Mouse (Mus musculus) liver, embryonic 12.5 days (tissue): ENCODE data around the gene Cfd. TPM values are rescaled to one million over a fixed set of nuclear protein-coding genes. Genes with fewer than 3 reads are reported as not detected.
A peak's percentile ranks its signal among the peaks of the same experiment; 100 is the strongest.

Experiments used
- ATAC-seq: fragments of 200-750 bp; cut with Nextera tagmentation; 2 replicates; pipeline ENCODE4 v1.8.0; 2017; ENCODE audit warnings: moderate number of reproducible peaks, mild to moderate bottlenecking, moderate library complexity
- H3K27ac ChIP-seq: fragments of 300-500 bp; sonication (generic); 2 replicates; pipeline ENCODE4 v1.5.1; 2016; ENCODE audit warnings: mild to moderate bottlenecking
- H3K27me3 ChIP-seq: fragments of 300-500 bp; sonication (generic); replicated peaks from 2 replicates; pipeline ENCODE4 v1.6.1; 2016; ENCODE audit warnings: mild to moderate bottlenecking, moderate library complexity
- H3K36me3 ChIP-seq: fragments of 300-500 bp; sonication (generic); 2 replicates; pipeline ENCODE4 v1.6.1; 2016; ENCODE audit warnings: mild to moderate bottlenecking, moderate library complexity
- H3K4me1 ChIP-seq: fragments of 300-500 bp; sonication (generic); 2 replicates; pipeline ENCODE4 v1.6.1; 2016
- H3K4me2 ChIP-seq: fragments of 300-500 bp; sonication (generic); 2 replicates; pipeline ENCODE4 v1.6.1; 2016; ENCODE audit warnings: mild to moderate bottlenecking, moderate library complexity
- H3K4me3 ChIP-seq: fragments of 300-500 bp; sonication (generic); 2 replicates; pipeline ENCODE4 v1.5.1; 2016; ENCODE audit warnings: mild to moderate bottlenecking, moderate library complexity
- H3K9ac ChIP-seq: fragments of 300-500 bp; sonication (generic); 2 replicates; pipeline ENCODE4 v1.6.1; 2016; ENCODE audit warnings: mild to moderate bottlenecking, moderate library complexity
- H3K9me3 ChIP-seq: fragments of 300-500 bp; sonication (generic); replicated peaks from 2 replicates; pipeline ENCODE4 v1.6.1; 2016; ENCODE audit warnings: mild to moderate bottlenecking, moderate library complexity
- WGBS: fragments of 180-500 bp; shearing (Covaris S2); methylation state at CpG from one replicate; pipeline ENCODE4 v1.1.7; 2016; ENCODE audit not compliant: insufficient replicate concordance; 5-methylcytosine and 5-hydroxymethylcytosine counted together
- polyA plus RNA-seq: library from polyadenylated mRNA; unstranded; fragments of >200 nt; fragmentation: Nextera tagmentation; extraction: Ambion mirVana; gene quantifications from 2 replicates; pipeline ENCODE4 v1.2.1, GENCODE M21; 2016

The Cfd gene
- polyA plus RNA-seq, 1 experiment from 2014 or later: not detected

GRCm38 (mm10) chr10:79924998-79925784, 34.5 kb downstream of the Cfd start:
- H3K4me3 ChIP-seq: peak overlapping the region; percentile 85; the same call in 1 of the 2 replicates
- H3K4me1 ChIP-seq: peaks cover 68% of the 10 kb centered on the region

DNA sequence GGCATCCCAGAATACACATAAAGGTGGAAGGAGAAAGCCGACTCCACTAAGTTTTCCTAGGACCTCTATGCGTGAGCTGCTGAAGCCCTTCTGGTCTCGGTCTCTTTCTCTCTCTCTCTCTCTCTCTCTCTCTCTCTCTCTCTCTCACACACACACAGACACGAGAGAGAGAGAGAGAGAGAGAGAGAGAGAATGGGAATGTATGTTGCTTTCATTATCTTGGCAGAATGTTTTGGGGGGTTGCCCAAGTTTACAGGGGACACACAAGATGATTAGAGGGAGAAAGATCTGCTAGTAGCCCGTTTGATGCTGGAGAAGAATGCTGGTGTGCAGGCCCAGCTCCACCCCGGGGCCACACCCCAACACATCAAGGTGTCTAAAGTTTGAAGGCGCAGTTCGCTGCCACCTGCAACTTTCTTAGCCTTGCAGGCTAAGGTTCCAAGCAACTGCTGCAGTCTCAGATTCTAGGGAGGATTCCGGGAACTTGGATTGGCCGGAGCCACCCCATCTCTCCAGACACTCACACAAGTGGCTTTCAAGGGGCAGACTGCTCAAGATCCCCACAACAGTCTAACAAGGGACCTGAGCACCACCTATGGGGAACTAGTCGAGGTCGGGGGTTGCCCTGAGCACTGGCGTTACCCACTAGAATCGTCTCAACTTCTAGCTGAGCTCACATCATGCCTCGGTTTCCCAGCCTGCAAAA, 35.3 kb downstream of the Cfd start:
- Histone ChIP-seq H3K36me3 (peaks cover 10% of the 10 kb centered on the region), H3K4me3 (peak overlapping the region; percentile 85), H3K4me2 (peak overlapping the region; percentile 96), H3K27ac (peak overlapping the region; percentile 88), H3K9ac (peak overlapping the region; percentile 84), H3K4me1 (peaks cover 68% of the 10 kb centered on the region), H3K27me3 (peaks cover 29% of the 10 kb centered on the region), H3K9me3 (no peaks in the 10 kb centered on the region)
- WGBS: 9% methylated on average over 15 of the region's 15 CpGs
- 0 out of 2 replicates have a peak, but pooled peaks have one; percentile 0 for ATAC-seq

More at GRCm38 (mm10) chr10:79924998-79925784, 34.5 kb downstream of the Cfd start:
- peak; percentile 2; the same call in 1 of the 2 replicates for ATAC-seq
- Histone ChIP-seq H3K9ac (peak overlapping the region; percentile 84; the same call in 1 of the 2 replicates), H3K4me2 (peak overlapping the region; percentile 96), H3K9me3 (no peaks in the 10 kb centered on the region), H3K27me3 (peaks cover 36% of the 10 kb centered on the region), H3K27ac (peak overlapping the region; percentile 88), H3K36me3 (peaks cover 3% of the 10 kb centered on the region; the same call in 1 of the 2 replicates)
- WGBS: 14% methylated on average over 29 of the region's 29 CpGs

- Histone ChIP-seq H3K9ac (peak within 1 kb of the TSS; percentile 84), H3K27me3 (peaks cover 21% of the 10 kb centered on the region), H3K4me3 (peak within 1 kb of the TSS; percentile 85), H3K27ac (peak within 1 kb of the TSS; percentile 88), H3K9me3 (no peaks in the 10 kb centered on the region), H3K36me3 (peaks cover 18% of the 10 kb centered on the region), H3K4me1 (peaks cover 67% of the 10 kb centered on the region), H3K4me2 (peak within 1 kb of the TSS; percentile 96)
- under 1% methylated on average over 63 of the region's 63 CpGs for WGBS
- peak; percentile 76 for ATAC-seq
Measured at GRCm38 (mm10) chr10:79926491-79927323, 36.1 kb downstream of the Cfd start, which contains the start of gene Arid3a. Gene Arid3a, plus strand, starts transcription at chr10:79927043.

GRCm38 (mm10) chr10:79927324-79928029, 36.8 kb downstream of the Cfd start:
- peak; percentile 41 for ATAC-seq
- WGBS: under 1% methylated on average over 54 of the region's 54 CpGs

GRCm38 (mm10) chr10:79928030-79928694, 37.5 kb downstream of the Cfd start:
- H3K9me3 ChIP-seq: no peaks in the 10 kb centered on the region
- H3K4me2 ChIP-seq: peak overlapping the region; percentile 96
- H3K4me1 ChIP-seq: peaks cover 80% of the 10 kb centered on the region
- peak overlapping the region; percentile 88 for H3K27ac ChIP-seq
- no peak for ATAC-seq
- H3K9ac ChIP-seq: peak overlapping the region; percentile 84
- peak overlapping the region; percentile 85 for H3K4me3 ChIP-seq
- WGBS: 3% methylated on average over 29 of the region's 29 CpGs
- H3K36me3 ChIP-seq: peaks cover 32% of the 10 kb centered on the region
- H3K27me3 ChIP-seq: peaks cover 7% of the 10 kb centered on the region

More at GRCm38 (mm10) chr10:79927324-79928029, 36.8 kb downstream of the Cfd start:
- peaks cover 14% of the 10 kb centered on the region for H3K27me3 ChIP-seq
- H3K9me3 ChIP-seq: no peaks in the 10 kb centered on the region
- H3K4me3 ChIP-seq: peak overlapping the region; percentile 85
- peak overlapping the region; percentile 88 for H3K27ac ChIP-seq
- peaks cover 73% of the 10 kb centered on the region for H3K4me1 ChIP-seq
- peak overlapping the region; percentile 84 for H3K9ac ChIP-seq
- peaks cover 26% of the 10 kb centered on the region for H3K36me3 ChIP-seq
- peak overlapping the region; percentile 96 for H3K4me2 ChIP-seq

- Histone ChIP-seq H3K9ac (peak overlapping the region; percentile 84), H3K36me3 (peaks cover 41% of the 10 kb centered on the region), H3K4me1 (peaks cover 81% of the 10 kb centered on the region), H3K4me2 (peak overlapping the region; percentile 96), H3K27me3 (0 out of 2 replicates have a peak, but pooled peaks cover under 1% of the 10 kb centered on the region), H3K9me3 (no peaks in the 10 kb centered on the region), H3K27ac (peak overlapping the region; percentile 88), H3K4me3 (peak overlapping the region; percentile 85)
- no peak for ATAC-seq
- WGBS: 28% methylated on average over 9 of the region's 9 CpGs
Measured at GRCm38 (mm10) chr10:79928907-79929701, 38.5 kb downstream of the Cfd start.

DNA sequence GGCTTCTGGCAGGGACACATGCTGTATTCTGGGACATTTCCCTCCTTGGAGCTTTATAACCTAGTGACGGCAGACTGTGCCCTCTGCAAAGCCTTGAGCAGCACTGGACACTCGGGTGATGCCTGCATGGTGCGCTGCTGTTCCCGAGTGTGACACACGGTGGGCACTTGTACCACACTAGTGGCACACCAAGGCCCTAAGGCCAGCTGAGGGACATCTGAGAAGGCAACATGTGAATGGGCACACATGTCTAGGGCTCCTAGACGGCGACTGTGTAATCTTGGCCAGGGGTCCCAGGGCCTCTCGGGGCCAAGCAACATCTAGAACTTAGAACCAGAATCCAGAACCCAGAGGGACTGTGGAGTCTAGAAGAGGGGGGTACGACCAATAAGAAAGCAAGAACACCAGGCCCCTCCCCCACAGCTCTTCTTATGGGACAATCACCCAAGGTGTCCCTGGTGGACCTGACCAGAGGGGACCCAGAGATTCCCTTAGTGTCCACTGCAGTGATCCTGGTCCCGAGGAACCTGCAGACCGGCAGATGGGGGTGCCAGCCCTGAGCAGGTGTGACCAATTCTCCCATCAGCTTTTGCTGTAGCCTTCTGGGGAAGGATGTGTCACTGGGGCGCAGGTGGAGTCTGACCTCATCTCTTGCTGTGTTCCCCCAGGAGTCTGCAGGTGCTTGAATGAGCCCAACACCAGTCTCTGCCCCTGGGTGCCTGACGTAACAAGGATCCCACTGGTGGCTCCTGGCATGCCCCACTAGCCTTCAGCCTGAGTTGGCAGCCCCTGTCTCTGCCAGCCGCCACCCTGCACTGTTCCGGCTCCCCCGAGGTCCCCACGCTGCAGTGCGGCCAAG, 39.5 kb downstream of the Cfd start:
- H3K4me2 ChIP-seq: peak overlapping the region; percentile 96
- no peak overlapping the region for H3K9ac ChIP-seq
- H3K4me1 ChIP-seq: peaks cover 86% of the 10 kb centered on the region
- 86% methylated on average over 18 of the region's 18 CpGs for WGBS
- H3K36me3 ChIP-seq: peaks cover 51% of the 10 kb centered on the region
- no peak for ATAC-seq
- no peaks in the 10 kb centered on the region for H3K27me3 ChIP-seq
- H3K4me3 ChIP-seq: no peak overlapping the region
- H3K9me3 ChIP-seq: no peaks in the 10 kb centered on the region
- peak overlapping the region; percentile 88 for H3K27ac ChIP-seq

- H3K4me1 ChIP-seq: peaks cover 88% of the 10 kb centered on the region
- 0 out of 2 replicates have a peak overlapping the region, but pooled peaks have one; percentile 96 for H3K4me2 ChIP-seq
- no peaks in the 10 kb centered on the region for H3K9me3 ChIP-seq
- peaks cover 57% of the 10 kb centered on the region for H3K36me3 ChIP-seq
- no peak for ATAC-seq
- H3K27ac ChIP-seq: no peak overlapping the region
- 84% methylated on average over 16 of the region's 16 CpGs for WGBS
- no peak overlapping the region for H3K4me3 ChIP-seq
- H3K27me3 ChIP-seq: no peaks in the 10 kb centered on the region
- no peak overlapping the region for H3K9ac ChIP-seq
Measured at GRCm38 (mm10) chr10:79930826-79931186, 40.2 kb downstream of the Cfd start.

GRCm38 (mm10) chr10:79931797-79932196, 41.1 kb downstream of the Cfd start:
- no peak overlapping the region for H3K4me3 ChIP-seq
- ATAC-seq: no peak
- H3K9ac ChIP-seq: no peak overlapping the region
- no peak overlapping the region for H3K27ac ChIP-seq
- 75% methylated on average over 9 of the region's 9 CpGs for WGBS
- no peaks in the 10 kb centered on the region for H3K27me3 ChIP-seq
- peaks cover 65% of the 10 kb centered on the region for H3K36me3 ChIP-seq
- no peaks in the 10 kb centered on the region for H3K9me3 ChIP-seq
- 0 out of 2 replicates have a peak overlapping the region, but pooled peaks have one; percentile 2 for H3K4me2 ChIP-seq
- peaks cover 89% of the 10 kb centered on the region for H3K4me1 ChIP-seq
